Mouse (Mus musculus) central nervous system, embryonic 18 days (tissue): ENCODE results near the gene Fer1l4. TPM values are rescaled to one million over a fixed set of nuclear protein-coding genes. Genes with fewer than 3 reads are reported as not detected.

ENCODE experiments used
- polyA plus RNA-seq: library from polyadenylated mRNA; depleted of rRNA; stranded (reverse); fragments of >200 nt; gene quantifications from 2 replicates; pipeline ENCODE4 v1.2.3, GENCODE M21; 2012; rRNA removed

Fer1l4 gene
- polyA plus RNA-seq, result 0.04 and 0.12 TPM in 2 replicates

GRCm38 (mm10) chr2:156052816-156053215, at the start of gene Fer1l4:
TSS of gene Fer1l4 (minus strand) at chr2:156052947.

GRCm38 (mm10) chr2:156065099-156066041, 12.6 kb upstream of the Fer1l4 start, which contains the start of gene Spag4:
TSS of gene Spag4 (plus strand) at chr2:156065175.

GRCm38 (mm10) chr2:156007888-156008532, 44.7 kb downstream of the Fer1l4 start, which contains the start of the genes 6430550D23Rik and Ergic3:
TSS of gene 6430550D23Rik (minus strand) at chr2:156007977.
TSS of gene Ergic3 (plus strand) at chr2:156008045.

Other genes starting within 250 kb of the Fer1l4 start
- 34.6 and 35.2 TPM in 2 replicates for gene BC029722, start 233.5 kb downstream of the Fer1l4 start, polyA plus RNA-seq
- 75.0 and 88.9 TPM in 2 replicates for gene Eif6, start 226.0 kb downstream of the Fer1l4 start, polyA plus RNA-seq
- not detected in 2 replicates for gene Fam83c, start 218.1 kb downstream of the Fer1l4 start, polyA plus RNA-seq
- gene Uqcc1, start 122.6 kb downstream of the Fer1l4 start, polyA plus RNA-seq, result 52.4 and 54.0 TPM in 2 replicates
- gene Gm15557, start 112.2 kb downstream of the Fer1l4 start, polyA plus RNA-seq, result not detected in 2 replicates
- 1.2 and 1.6 TPM in 2 replicates for gene Gdf5, start 107.6 kb downstream of the Fer1l4 start, polyA plus RNA-seq
- 20.5 and 20.6 TPM in 2 replicates for gene Cep250, start 96.5 kb downstream of the Fer1l4 start, polyA plus RNA-seq
- 2.8 and 3.5 TPM in 2 replicates for gene 6430550D23Rik, start 45.0 kb downstream of the Fer1l4 start, polyA plus RNA-seq
- gene Ergic3, start 44.9 kb downstream of the Fer1l4 start, polyA plus RNA-seq, result 477 and 481 TPM in 2 replicates
- gene Spag4, start 12.2 kb upstream of the Fer1l4 start, polyA plus RNA-seq, result 8.9 and 9.7 TPM in 2 replicates
- 58.3 and 63.6 TPM in 2 replicates for gene Cpne1, start 59.0 kb upstream of the Fer1l4 start, polyA plus RNA-seq
- gene Rbm12, start 59.0 kb upstream of the Fer1l4 start, polyA plus RNA-seq, result 15.9 and 19.6 TPM in 2 replicates
- gene Gm28036, start 74.1 kb upstream of the Fer1l4 start, polyA plus RNA-seq, result 4.6 and 7.3 TPM in 2 replicates
- gene Romo1, start 91.1 kb upstream of the Fer1l4 start, polyA plus RNA-seq, result 398 and 404 TPM in 2 replicates
- 42.8 and 44.2 TPM in 2 replicates for gene Nfs1, start 91.2 kb upstream of the Fer1l4 start, polyA plus RNA-seq
- 153 TPM in 2 replicates for gene Rbm39, start 127.3 kb upstream of the Fer1l4 start, polyA plus RNA-seq
- 32.9 and 34.0 TPM in 2 replicates for gene Phf20, start 143.5 kb upstream of the Fer1l4 start, polyA plus RNA-seq